Mouse (Mus musculus) spleen, adult 2 months (tissue): ENCODE data around the gene Zfp408.

Source experiments
- CTCF ChIP-seq: fragments of 200-500 bp; IDR thresholded peaks from 2 replicates; pipeline ENCODE4 v1.5.1; 2011; ENCODE audit warnings: mild to moderate bottlenecking, inconsistent platforms; ENCODE audit not compliant: insufficient read depth, insufficient read length, insufficient replicate concordance; ENCODE audit errors: extremely low read depth
- POLR2A ChIP-seq: fragments of 200-500 bp; IDR thresholded peaks from 2 replicates; pipeline ENCODE4 v1.6.1; 2011; ENCODE audit warnings: low read depth, low read length, inconsistent platforms

DNA sequence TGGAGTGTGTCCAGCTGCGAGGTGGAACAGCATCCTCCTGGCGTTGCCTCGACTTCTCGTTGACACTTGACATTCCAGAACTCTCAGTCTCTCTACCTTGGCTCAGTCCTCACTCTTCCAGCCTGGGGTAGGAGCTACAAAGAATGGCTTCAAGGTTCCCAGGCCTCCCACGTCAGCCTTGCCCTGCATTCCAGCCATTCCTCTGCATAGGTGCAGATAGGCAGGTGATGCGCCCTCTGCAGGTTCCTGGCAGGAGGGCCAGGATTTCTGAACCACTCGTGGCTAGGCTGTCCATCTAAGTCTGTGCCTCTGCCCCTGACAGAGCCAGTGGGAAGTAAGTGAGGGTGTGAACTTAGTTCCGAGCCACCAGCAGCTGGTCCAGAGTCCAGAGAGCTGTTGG, 7.2 kb upstream of the Zfp408 start:
- TF ChIP-seq POLR2A (no peak), CTCF (no peak)
